Mouse (Mus musculus): ENCODE measurements around the gene Cby1.

DNA sequence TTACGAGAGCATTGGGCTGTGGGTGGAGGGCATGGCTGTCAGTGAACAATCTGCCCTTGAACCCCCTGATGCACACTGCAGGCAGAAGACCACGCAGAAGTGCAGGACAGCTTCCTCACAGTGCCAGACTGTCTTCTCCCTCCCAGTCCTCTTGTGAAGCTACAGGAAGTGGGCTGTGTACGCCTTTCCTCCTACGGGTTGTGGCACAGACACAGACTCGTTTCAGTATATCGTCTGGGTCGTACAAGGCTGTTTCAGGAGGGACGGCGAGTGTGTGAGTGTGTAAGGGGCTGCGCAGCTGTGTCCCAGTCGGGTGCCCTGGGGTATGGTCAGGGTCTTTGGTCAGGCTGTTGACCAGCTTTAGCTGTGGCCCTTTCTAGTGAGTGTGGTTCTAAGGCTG lies 34.7 kb downstream of the Cby1 start:
- no peak for TF ChIP-seq CTCF (IDR thresholded peaks at IDR 0.05; ENCODE audit: borderline replicate concordance, extremely low read depth, insufficient read depth, insufficient read length)
- no peak for TF ChIP-seq POLR2A (IDR thresholded peaks at IDR 0.05; ENCODE audit: borderline replicate concordance, extremely low read depth, insufficient read depth, insufficient read length, poor library complexity, severe bottlenecking)
